Mouse (Mus musculus) monocyte, adult 59 days (primary cell): Measurements from ENCODE around the gene Ankrd13b. TPM values are rescaled to one million over a fixed set of nuclear protein-coding genes. Genes with fewer than 3 reads are reported as not detected.

ENCODE experiments used
- total RNA-seq, 2 experiments: library from RNA; stranded (reverse); gene quantifications; one replicate each; pipeline ENCODE4 v1.2.4; 2023

The Ankrd13b gene
- 1 to 10 TPM; 2.9 to 3.9 TPM for total RNA-seq

DNA sequence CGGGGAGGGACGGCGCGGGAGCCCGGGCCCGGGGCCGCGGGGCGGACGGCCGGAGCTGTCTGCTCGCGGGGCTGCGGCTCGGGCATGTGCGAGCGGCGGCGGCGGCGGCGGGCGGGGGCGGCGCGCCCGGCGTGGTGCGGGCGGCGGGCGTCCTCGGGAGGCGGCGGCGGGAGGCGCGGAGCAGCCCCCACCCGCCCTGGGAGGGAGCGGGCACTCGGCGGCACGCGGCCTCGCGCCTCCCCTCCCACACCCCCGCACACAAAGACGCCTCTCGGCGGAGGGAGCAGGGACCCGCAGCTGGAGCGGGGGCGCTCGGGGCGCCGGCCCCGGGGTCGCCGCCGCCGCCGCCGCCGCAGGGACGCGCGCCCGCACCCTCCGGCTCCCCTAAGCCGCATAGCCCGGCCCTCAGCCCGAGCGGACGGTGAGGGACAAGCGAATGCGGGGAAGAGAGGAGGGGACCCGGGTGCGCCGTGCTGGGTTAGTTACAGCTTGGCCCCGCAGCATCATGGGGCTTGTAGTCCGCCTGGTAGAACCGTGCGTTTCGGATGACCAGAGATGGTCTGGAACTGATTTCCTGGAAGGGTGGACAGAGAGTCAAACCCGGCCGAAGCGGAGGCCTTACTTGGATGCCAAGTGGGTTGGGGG, at the start of gene Ankrd13b:
Ankrd13b (minus strand) TSS at position 88 of the 645 bp plus-strand sequence.

DNA sequence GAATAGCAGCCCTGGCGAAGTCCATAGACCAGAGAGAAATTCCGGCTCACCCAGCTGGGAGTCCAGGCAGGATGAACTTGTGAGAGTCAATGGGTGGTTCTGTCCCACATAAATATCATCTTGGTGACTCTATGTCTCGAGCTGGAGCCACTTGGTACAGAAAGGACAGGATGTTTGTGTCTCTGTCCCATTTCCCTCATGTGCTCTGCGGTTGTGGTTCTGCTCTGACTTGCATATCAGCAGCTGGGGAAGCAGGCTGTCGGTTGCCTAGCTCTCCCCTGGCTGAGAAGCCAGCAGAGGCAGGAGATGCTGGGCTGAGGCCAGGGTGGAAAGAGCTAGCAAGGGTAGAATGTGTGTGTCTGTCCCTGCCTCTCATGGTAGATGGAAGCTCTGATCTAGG, 29.6 kb upstream of the Ankrd13b start, which contains the start of gene Gm10392:
Gm10392 (minus strand) TSS at position 156 of the 400 bp plus-strand sequence.

DNA sequence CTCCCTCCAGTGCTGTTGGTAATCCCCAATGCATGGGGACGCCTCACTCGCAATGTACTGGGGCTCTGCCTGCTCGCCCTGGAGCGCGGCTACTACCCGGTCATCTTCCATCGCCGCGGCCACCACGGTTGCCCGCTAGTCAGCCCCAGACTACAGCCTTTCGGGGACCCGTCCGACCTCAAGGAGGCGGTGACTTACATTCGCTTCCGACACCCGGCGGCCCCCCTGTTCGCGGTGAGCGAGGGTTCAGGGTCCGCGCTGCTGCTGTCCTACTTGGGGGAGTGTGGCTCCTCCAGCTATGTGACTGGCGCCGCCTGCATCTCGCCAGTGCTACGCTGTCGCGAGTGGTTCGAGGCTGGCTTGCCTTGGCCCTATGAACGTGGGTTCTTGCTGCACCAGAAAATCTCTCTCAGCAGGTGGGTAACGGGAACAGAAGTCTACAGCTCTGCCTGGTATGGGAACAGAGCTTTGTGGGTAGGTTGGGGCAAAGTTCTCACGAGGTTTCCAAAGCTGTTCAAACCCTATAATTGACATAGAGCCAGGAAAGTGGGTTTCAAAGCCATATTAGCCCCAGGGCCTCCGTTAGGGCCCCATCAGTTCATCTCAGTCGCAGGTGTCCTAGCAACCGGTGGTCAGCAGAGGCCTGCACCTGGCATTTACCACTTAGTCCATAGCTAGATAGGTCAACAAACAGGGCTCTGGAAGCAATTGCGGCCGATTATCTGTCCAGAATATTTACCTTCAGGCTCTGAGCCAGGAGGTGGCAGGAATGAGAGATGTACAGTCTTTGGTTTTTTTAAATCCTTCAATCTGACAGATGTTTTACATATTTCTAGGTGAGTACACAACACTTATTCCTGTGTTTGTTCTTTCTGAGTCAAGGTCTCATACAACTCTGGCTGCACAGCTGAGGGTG, 26.4 kb upstream of the Ankrd13b start, which contains the start of gene Trp53i13:
Trp53i13 (minus strand) TSS at position 344 of the 916 bp plus-strand sequence.

DNA sequence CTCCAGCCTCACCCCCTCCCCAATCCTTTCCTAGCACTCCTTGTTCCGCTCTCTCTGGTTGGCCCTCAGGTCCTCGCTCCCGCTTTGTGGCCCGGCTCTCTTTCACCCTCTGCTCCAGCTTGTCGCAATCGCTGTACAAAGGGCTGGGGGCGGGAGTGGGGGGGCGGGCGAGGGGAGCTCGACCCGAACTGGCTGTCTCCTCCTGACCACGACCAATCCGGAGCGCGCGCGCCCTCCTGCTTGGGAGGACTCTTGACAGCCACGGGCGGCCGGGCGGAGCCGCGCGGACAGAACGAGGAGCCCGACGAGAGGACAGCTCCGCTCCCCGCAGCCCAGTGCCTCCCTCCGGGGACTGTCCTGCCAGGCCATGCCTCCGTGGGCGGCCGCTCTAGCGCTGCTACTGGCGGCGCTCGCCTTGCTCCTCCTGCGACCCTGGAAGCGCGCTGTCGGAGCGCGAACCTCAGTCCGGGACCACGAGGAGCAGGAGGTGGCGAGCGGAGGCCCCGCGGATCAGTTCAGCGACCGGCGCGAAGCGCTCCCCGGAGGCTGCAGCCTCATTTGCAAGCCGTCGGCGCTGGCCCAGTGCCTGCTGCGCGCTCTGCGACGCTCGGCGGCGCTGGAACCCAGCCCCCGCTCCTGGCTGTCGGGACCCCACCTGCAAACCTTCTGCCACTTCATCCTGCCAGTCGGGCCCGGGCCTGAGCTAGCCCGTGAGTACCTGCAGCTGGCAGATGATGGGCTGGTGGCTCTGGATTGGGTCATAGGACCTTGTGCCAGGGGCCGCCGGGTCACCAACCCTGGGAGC, 25.6 kb upstream of the Ankrd13b start, which contains the start of gene Abhd15:
Abhd15 (plus strand) TSS at position 290 of the 805 bp plus-strand sequence.

DNA sequence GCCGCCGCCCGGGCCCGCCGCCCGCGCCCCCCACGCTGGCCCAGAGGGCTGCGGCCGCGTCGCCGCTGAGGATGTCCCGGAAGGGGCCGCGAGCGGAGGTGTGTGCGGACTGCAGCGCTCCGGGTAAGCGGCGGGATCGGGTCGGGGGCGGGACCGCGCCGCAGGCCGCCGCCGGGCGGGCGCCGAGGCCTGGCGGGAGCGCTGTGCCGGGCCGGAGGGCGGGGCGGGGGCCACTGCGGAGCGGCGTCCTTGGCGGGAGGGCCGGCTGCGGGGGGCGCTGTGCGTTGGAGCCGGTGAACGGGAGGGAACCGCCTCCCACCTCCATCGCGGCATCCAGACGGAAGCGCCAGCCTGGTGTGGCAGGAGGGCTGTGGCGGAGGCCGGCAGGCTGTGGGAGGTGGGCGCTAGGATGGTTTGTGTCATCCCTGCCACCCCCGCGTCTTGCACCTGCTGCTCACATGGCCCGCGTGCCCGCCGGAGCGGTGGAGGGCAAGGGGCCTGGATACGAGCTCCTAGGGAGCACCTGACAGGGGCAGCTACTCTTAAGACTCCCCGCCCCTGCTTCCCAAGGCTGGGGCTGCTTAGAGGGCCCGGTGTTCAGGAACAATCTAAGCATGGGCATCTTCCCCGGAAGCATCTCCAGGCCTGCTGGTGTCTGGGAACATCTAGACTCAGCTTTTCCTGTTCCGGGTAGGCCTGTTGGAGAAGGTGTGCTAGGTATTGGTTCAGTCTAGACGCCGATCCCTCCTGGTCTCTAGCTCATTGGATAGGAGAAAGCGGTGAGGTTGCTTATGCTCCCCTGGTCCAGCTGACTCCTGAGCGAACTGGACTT, 4.2 kb upstream of the Ankrd13b start, which contains the start of gene Git1:
Git1 (plus strand) TSS at position 51 of the 832 bp plus-strand sequence.

DNA sequence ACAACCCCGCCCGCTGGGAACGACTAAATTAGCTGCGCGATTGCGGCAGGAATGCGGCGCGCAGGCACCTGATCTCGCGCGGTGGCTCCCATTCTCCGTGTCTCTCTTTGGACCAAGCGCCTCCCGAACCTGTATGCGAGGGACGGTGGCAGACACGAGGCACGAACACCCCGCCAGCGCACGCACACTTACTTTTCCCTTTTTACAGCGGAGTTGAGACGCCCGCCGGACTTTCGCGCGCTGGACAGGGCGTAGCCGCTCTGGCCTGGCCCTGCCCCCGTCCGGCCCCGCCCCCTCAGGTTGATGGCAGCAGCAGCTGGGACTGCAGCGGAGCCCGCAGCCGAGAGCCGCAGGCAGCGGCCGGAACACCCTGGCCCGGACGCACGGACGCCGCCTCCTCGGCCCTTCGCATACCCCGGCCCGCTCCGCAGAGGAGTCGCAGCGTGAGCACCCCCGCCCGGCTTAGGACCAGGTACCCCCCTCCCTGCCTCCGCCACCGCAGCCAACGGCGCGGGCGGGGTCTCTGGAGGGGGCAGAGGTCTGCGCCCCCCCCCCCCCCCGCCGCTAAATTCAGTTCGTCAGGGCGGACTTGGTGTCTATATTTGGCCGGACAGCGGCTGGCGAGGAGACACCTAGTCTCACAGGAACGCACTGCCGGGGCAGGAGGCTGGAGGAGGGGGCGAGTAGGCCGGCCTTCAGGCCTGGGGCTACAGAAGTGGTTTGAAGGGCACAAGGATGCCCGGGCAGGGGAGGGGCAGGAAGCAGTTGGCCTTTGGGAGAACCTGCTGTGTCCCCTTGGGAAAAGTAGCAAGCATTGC, 27.0 kb downstream of the Ankrd13b start, which contains the start of gene Coro6:
Coro6 (plus strand) TSS at position 129 of the 818 bp plus-strand sequence.

Other genes starting within 250 kb of the Ankrd13b start
- 1 to 10 TPM; 1.1 to 1.8 TPM for gene Coro6, start 27.3 kb downstream of the Ankrd13b start, total RNA-seq
- gene Git1, start 3.9 kb upstream of the Ankrd13b start, total RNA-seq, result 10 to 100 TPM; 35.3 to 41.8 TPM
- gene Abhd15, start 25.4 kb upstream of the Ankrd13b start, total RNA-seq, result 10 to 100 TPM; 15.6 to 17.3 TPM
- 1 to 10 TPM; 4.3 to 4.4 TPM for gene Trp53i13, start 26.3 kb upstream of the Ankrd13b start, total RNA-seq
- under 1 TPM in 1 of 2 experiments, not detected in 1; 0.30 TPM for gene Gm10392, start 29.5 kb upstream of the Ankrd13b start, total RNA-seq
- 10 to 100 TPM; 49.4 to 50.7 TPM for gene Taok1, start 118.1 kb upstream of the Ankrd13b start, total RNA-seq
- gene Nufip2, start 196.5 kb upstream of the Ankrd13b start, total RNA-seq, result 100 to 1,000 TPM; 119 to 127 TPM
- not detected for gene Cryba1, start 235.6 kb upstream of the Ankrd13b start, total RNA-seq